Mouse (Mus musculus): ENCODE data around the gene Prr18. TPM values are rescaled to one million over a fixed set of nuclear protein-coding genes. Genes with fewer than 3 reads are reported as not detected.
A peak's percentile ranks its signal among the peaks of the same experiment; 100 is the strongest.
"Not testable (repeated sequence)": the region's sequence is repeated elsewhere in the genome, so short reads cannot be mapped to it uniquely, and the experiment has no call there.

Gene Prr18
- polyA plus RNA-seq, 1 experiment from 2014 or later = 0.19 TPM

DNA sequence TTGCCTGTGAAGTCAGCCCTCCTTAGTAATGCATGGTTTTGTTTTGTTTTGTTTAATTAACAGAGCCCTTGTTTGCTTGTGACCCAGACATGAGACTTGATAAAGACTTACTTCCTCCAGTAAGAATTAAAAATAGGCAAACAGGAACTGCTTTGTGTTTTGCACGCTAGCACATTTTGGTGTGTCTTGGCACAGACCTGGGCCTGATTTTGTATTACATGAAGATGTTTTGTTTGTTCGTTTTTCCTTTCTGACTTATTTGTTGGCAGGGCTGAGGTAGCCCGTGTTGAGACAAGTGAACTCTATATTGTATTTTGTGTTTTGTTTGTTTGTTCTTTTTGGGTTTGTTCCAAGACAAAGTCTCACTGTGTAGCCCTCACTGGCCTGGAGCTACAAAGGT is 25.5 kb upstream of the Prr18 start:
- no peak overlapping the region for H3K27ac ChIP-seq
- no peaks in the 10 kb centered on the region for H3K36me3 ChIP-seq (replicated peaks)
- no peak for DNase-seq (ENCODE audit: extremely low spot score, low spot score)
- H3K4me1 ChIP-seq = peaks cover 23% of the 10 kb centered on the region
- H3K9me3 ChIP-seq = no peaks in the 10 kb centered on the region
- H3K4me3 ChIP-seq = peak overlapping the region; percentile 94
- H3K27me3 ChIP-seq (ENCODE audit: poor library complexity, severe bottlenecking) = no peaks in the 10 kb centered on the region
- 46% methylated on average over 3 of the region's 3 CpGs for WGBS

DNA sequence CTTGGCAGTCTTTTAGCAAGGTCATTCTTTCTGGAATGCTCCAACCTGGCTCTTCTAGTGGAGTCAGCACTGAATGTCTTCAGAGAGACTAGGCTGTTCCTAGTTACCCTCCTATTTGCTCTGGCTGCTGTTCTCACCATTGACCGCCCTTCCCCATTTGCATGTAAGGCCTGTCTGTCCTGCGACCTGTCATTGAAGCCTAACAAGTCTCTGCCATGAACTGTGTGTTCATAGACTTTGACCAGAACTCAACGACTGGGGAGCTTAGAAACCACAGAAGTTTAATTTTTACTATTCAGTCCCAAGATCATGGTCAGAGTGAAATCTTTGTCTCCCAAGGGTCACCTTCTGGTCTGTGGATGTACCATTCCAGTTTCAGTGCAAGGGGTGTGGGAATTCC is 23.3 kb upstream of the Prr18 start:
- no peak overlapping the region for H3K27ac ChIP-seq
- DNase-seq (ENCODE audit: extremely low spot score, low spot score) = no peak
- no peak overlapping the region for H3K4me3 ChIP-seq
- H3K9me3 ChIP-seq = no peaks in the 10 kb centered on the region
- WGBS = 94% methylated on average over 3 of the region's 3 CpGs
- H3K36me3 ChIP-seq (replicated peaks) = no peaks in the 10 kb centered on the region
- H3K27me3 ChIP-seq (ENCODE audit: poor library complexity, severe bottlenecking) = no peaks in the 10 kb centered on the region
- H3K4me1 ChIP-seq = peaks cover 23% of the 10 kb centered on the region

DNA sequence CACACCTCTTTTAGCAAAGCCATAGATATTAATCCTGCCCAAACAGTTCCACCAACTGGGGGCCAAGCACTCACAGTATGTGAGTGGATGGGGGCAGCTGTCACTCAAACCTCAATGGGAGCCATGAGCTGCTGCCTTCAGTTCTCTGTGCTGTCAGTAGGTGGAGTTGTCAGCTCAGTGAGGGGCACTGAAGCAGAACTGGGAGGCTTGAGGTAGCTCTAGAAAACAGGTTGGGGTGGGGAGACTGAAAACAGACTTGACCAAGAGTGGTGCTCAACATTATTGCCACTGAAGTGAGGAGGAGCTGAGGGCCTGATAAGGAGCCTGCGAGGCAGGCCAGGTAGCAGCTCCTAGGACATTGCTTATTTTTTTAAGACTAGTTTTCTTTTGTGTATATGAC is 21.0 kb upstream of the Prr18 start:
- Histone ChIP-seq H3K4me1 (peaks cover 16% of the 10 kb centered on the region), H3K36me3 (replicated peaks) (no peaks in the 10 kb centered on the region), H3K27me3 (ENCODE audit: poor library complexity, severe bottlenecking) (no peaks in the 10 kb centered on the region), H3K4me3 (no peak overlapping the region), H3K27ac (no peak overlapping the region), H3K9me3 (no peaks in the 10 kb centered on the region)
- no peak for DNase-seq (ENCODE audit: extremely low spot score, low spot score)
- 92% methylated on average over 1 of the region's 1 CpGs for WGBS

DNA sequence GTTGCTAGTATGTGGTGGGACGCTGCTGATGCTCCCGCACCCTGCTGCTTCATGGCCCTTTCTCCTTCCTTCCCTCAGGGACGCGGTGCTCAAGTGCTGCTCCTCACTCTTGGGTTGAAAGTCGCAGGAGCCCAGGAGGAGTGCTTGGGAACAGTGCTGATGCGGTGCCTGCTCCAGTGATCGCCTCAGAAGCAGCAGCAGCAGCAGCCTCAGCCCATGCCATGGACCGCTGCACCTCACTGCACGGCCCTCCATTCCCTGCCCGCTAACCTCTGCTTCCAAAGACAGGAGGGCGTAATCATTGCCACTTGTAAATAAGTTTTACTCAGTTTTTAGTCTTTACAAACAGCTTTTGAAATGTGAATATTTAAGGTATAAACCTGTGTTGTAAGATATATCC is 10.4 kb upstream of the Prr18 start:
- H3K9me3 ChIP-seq; H3K27me3 ChIP-seq (ENCODE audit: poor library complexity, severe bottlenecking); H3K4me1 ChIP-seq; DNase-seq (ENCODE audit: extremely low spot score, low spot score); H3K4me3 ChIP-seq; H3K27ac ChIP-seq: not testable (repeated sequence)
- WGBS = 85% methylated on average over 11 of the region's 11 CpGs
- H3K36me3 ChIP-seq (replicated peaks) = peaks cover 28% of the 10 kb centered on the region

DNA sequence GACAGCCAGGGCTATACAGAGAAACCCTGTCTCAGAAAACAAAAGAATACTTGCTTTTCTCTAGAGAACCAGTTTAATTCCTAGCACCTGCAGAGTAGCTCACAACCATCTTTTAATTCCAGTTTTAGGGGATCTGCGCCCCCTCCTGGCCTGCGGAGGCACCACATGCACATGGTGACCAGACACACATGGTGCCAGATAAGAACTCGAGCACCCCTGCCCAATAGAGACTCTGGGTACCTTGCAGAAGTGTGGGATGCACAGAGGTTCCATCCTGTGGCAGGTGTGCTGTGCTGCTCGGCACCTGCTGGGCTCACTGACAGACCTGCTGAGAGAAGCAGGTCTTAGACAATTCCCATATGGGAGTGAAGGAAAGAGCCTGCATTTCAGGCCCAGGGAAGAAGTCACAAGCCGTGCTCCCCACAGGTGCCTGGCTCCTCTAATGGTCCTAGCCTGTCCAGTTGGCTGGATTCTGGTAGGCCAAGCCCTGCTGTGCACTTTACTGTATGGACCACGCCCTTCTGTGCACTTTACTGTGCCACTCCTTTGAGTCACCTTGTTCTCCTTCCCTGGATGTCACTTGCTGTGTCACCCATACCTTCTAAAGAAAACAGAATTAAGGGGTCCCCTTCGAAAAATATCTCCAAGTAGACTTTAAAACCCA is 8.6 kb upstream of the Prr18 start:
- H3K4me1 ChIP-seq = no peaks in the 10 kb centered on the region
- H3K27me3 ChIP-seq (ENCODE audit: poor library complexity, severe bottlenecking) = no peaks in the 10 kb centered on the region
- no peak overlapping the region for H3K4me3 ChIP-seq
- H3K36me3 ChIP-seq (replicated peaks) = peaks cover 23% of the 10 kb centered on the region
- 64% methylated on average over 7 of the region's 7 CpGs for WGBS
- H3K27ac ChIP-seq = no peak overlapping the region
- no peak for DNase-seq (ENCODE audit: extremely low spot score, low spot score)
- H3K9me3 ChIP-seq = no peaks in the 10 kb centered on the region

DNA sequence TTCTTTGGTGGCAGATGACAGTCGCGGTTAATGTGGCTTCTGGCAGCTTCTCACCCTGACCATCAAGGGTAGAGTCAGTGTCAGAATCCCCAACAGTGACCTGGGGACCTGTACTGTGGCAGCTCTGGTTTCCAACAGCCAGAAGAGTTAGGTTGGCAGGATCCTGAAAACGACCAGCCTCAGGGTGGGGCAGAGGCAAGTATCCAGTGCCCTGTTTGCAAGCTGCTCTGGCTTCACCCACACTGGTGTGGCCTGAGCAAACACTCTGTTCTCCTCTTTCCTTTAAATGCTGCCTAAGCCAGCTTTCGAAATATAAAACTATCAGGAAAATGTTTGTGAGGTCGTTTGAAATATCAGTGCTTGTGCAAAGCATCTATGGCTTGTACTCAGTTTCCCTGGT is 6.7 kb upstream of the Prr18 start:
- H3K36me3 ChIP-seq (replicated peaks) = peaks cover 19% of the 10 kb centered on the region
- H3K4me1 ChIP-seq = no peaks in the 10 kb centered on the region
- H3K9me3 ChIP-seq = no peaks in the 10 kb centered on the region
- no peak for DNase-seq (ENCODE audit: extremely low spot score, low spot score)
- no peaks in the 10 kb centered on the region for H3K27me3 ChIP-seq (ENCODE audit: poor library complexity, severe bottlenecking)
- 85% methylated on average over 5 of the region's 5 CpGs for WGBS
- H3K4me3 ChIP-seq = no peak overlapping the region
- no peak overlapping the region for H3K27ac ChIP-seq

DNA sequence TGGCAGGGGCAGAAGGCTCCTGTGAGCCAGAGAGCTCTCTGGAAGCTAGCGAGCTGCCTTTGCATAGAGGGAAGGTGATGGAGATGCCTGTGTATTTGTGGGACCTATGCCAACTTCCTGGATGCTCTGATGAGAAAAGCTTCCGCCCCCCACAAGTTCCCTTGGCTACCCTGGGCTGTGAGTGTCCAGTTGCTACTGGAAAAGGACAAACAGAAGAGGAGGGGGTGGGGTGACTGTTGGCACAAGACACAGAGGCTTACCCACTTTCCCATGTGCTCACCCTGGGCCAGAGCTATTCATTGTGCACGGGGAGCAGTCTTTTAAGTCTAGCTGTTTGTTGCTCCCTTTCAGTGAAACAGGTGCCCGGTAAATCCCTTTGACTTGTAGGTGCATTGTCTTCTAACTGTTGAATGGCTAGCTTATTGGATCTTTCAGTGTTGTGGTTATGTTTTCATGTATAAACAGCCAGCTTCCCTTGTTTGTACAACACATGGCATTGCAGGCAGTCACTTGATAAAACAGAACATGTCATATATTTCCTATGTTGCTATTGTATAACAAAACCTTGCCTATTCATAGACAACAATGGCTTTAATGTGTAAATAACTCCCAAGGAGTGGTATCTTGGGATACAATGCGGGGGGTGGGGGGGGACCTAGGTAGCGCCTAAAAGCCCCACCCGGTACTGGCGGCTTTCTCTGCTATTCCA is 2.6 kb downstream of the Prr18 start:
- Histone ChIP-seq H3K36me3 (replicated peaks) (no peaks in the 10 kb centered on the region), H3K27me3 (ENCODE audit: poor library complexity, severe bottlenecking) (peaks cover 66% of the 10 kb centered on the region), H3K9me3 (no peaks in the 10 kb centered on the region), H3K27ac (no peak overlapping the region), H3K4me3 (peak overlapping the region; percentile 64), H3K4me1 (peaks cover 25% of the 10 kb centered on the region)
- 17% methylated on average over 8 of the region's 8 CpGs for WGBS
- DNase-seq (ENCODE audit: extremely low spot score, low spot score) = no peak

DNA sequence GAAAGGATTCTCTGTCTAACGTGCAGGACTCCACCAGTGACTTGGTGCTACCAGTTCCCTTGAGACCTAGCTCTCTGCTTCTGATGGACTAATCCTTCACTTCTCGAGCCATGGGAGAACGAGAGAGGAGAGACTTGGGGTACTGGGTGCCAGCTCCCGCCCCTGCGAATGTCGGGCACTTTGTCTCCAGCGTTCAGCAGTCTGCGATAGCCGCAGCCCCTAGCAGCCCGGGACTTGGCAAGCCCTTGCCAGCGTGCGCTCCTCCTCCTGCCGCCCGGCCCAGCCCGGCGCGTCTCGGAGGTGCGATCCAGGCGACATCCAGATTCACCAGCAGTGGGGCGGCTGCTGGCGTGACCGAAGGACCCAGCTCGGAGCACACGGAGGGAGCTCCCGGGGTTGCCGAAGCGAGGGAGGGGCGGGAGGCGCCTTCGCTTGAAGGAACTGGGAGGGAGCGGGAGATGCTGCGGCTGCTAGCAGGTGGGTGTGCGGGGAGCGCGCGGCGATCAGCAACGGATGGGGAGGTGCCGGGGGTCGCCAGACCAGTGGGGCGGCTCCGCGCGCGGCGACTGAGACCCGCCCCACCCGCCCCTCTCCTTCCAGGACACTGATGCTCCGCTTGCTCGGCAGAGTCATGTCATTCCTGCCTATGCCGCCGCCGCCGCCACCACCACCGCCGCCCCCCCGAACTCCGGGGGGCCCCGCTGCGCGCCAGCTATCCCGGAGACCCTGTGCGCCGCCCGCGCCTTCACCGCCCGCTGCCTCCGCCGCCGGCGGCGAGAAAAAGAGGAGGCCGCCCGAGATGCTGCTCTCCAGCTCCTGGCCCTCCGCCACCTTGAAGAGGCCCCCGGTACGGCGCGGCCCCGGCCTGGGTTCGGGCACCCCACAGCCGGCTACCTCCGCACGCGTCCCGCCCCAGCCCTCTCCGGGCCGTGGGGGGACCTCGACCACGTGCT is 3.4 kb downstream of the Prr18 start:
- H3K27ac ChIP-seq = peak overlapping the region; percentile 81
- H3K4me1 ChIP-seq = peaks cover 25% of the 10 kb centered on the region
- H3K9me3 ChIP-seq = no peaks in the 10 kb centered on the region
- H3K27me3 ChIP-seq (ENCODE audit: poor library complexity, severe bottlenecking) = peaks cover 66% of the 10 kb centered on the region
- DNase-seq (ENCODE audit: extremely low spot score, low spot score) = peak; percentile 37
- under 1% methylated on average over 70 of the region's 92 CpGs for WGBS
- H3K36me3 ChIP-seq (replicated peaks) = no peaks in the 10 kb centered on the region
- H3K4me3 ChIP-seq = peak overlapping the region; percentile 64

DNA sequence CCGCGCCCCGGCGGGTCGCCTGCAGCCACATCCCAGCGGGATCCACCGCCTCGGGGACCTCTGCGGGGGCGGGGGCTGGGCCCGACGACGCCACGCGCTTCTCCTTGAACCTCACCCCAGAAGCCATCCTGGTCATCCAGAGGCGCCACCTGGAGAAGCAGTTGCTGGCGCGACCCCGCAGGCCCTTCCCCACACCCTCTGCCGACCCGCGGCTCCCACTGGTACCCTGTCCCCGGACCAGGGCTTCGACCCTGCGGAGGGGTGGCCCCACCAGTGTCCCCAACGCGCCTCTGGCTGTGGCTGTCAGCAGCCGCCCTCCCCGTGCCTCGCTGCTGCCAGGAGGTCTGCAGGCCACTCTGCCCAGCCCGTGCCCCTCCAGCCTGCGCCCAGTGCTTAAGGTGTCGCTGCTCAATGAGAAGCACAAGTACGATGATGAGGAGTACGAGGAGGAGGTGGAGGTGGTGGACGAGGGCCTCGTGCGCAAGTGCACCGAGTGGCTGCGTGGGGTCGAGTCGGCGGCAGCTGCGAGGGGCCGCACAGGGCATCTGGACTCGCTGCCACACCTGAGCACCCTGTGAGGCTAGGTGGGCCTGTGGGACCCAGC is 4.2 kb downstream of the Prr18 start:
- H3K36me3 ChIP-seq (replicated peaks) = no peaks in the 10 kb centered on the region
- H3K4me3 ChIP-seq = peak overlapping the region; percentile 64
- peaks cover 25% of the 10 kb centered on the region for H3K4me1 ChIP-seq
- no peaks in the 10 kb centered on the region for H3K9me3 ChIP-seq
- H3K27ac ChIP-seq = peak overlapping the region; percentile 81
- WGBS = 10% methylated on average over 46 of the region's 46 CpGs
- DNase-seq (ENCODE audit: extremely low spot score, low spot score) = peak; percentile 38
- peaks cover 66% of the 10 kb centered on the region for H3K27me3 ChIP-seq (ENCODE audit: poor library complexity, severe bottlenecking)

DNA sequence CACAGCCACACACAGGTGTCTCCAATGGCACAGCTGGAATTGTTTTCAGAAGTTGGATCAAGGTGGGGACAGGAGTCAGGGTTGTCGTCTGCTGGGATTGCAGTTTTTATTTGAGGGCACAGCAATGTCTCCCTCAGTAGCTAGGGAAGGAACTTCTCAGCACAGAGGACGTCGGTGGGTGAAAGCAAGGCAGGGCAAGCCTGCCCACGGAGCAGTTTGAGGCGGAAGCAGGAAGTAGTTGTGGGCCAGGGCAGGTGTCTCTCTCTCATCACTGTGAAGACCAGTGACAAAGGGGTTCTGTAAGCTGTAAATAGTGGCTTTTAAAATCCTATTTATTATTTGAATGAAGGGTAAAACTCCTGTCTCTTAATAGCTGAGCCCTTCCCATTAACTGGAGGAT is 5.4 kb downstream of the Prr18 start:
- 43% methylated on average over 5 of the region's 5 CpGs for WGBS
- Histone ChIP-seq H3K36me3 (replicated peaks) (no peaks in the 10 kb centered on the region), H3K27ac (no peak overlapping the region), H3K9me3 (no peaks in the 10 kb centered on the region), H3K4me3 (no peak overlapping the region), H3K4me1 (peaks cover 25% of the 10 kb centered on the region), H3K27me3 (ENCODE audit: poor library complexity, severe bottlenecking) (peaks cover 66% of the 10 kb centered on the region)
- DNase-seq (ENCODE audit: extremely low spot score, low spot score) = no peak

DNA sequence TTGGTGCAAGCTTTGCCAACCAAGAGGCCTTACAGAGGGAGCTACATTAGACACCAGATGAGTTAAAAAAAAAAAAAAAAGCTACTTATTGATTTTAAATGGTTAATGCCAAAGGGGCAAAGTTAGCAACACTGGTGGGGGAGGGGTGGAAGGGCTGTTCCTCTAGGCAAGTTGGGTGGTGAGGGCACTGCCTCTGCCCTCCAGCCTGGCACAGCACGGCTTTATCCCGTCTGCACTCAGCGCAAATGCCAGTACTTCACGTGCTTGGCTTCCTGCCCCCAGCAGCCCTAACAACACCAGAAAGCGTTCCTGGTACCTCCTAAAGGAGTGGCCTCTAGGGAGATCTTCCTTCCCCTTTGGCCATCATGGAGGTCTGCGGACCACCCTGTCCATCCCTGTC is 6.2 kb downstream of the Prr18 start:
- H3K36me3 ChIP-seq (replicated peaks) = no peaks in the 10 kb centered on the region
- WGBS = 80% methylated on average over 6 of the region's 6 CpGs
- H3K27ac ChIP-seq = no peak overlapping the region
- H3K4me1 ChIP-seq = peaks cover 25% of the 10 kb centered on the region
- no peak for DNase-seq (ENCODE audit: extremely low spot score, low spot score)
- peaks cover 63% of the 10 kb centered on the region for H3K27me3 ChIP-seq (ENCODE audit: poor library complexity, severe bottlenecking)
- no peak overlapping the region for H3K4me3 ChIP-seq
- H3K9me3 ChIP-seq = no peaks in the 10 kb centered on the region

DNA sequence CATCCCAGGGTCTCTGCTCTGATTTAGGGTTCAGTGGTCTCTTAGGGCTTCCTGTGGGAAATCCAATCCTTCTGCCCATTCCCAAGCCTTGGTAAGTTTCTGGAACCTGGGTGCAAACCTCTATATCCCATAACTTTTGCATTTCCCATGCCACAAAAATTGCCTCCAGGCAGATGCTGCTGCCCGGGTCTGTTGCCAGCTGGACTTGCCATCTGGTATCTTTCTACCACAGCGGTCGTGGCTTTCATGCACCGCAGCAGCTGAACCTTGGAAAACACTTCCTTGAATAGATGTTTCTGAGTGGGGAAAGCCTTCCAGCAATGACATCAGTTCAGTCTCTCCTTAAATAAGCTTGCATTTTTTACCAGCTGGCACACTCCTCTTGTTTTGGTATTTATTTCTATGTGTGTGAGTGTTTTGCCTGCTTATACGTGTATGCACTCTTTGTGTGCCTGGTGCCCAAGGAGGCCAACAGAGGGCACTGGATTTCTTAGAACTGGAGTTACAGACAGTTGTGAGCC is 10.6 kb downstream of the Prr18 start:
- Histone ChIP-seq H3K4me3 (no peak overlapping the region), H3K27me3 (ENCODE audit: poor library complexity, severe bottlenecking) (peaks cover 19% of the 10 kb centered on the region), H3K4me1 (peaks cover 12% of the 10 kb centered on the region), H3K36me3 (replicated peaks) (no peaks in the 10 kb centered on the region), H3K9me3 (no peaks in the 10 kb centered on the region), H3K27ac (no peak overlapping the region)
- 85% methylated on average over 5 of the region's 5 CpGs for WGBS
- DNase-seq (ENCODE audit: extremely low spot score, low spot score) = no peak
